Comparison of ENCODE assay signal across 7 mouse cellular contexts in the genomic region with DNA sequence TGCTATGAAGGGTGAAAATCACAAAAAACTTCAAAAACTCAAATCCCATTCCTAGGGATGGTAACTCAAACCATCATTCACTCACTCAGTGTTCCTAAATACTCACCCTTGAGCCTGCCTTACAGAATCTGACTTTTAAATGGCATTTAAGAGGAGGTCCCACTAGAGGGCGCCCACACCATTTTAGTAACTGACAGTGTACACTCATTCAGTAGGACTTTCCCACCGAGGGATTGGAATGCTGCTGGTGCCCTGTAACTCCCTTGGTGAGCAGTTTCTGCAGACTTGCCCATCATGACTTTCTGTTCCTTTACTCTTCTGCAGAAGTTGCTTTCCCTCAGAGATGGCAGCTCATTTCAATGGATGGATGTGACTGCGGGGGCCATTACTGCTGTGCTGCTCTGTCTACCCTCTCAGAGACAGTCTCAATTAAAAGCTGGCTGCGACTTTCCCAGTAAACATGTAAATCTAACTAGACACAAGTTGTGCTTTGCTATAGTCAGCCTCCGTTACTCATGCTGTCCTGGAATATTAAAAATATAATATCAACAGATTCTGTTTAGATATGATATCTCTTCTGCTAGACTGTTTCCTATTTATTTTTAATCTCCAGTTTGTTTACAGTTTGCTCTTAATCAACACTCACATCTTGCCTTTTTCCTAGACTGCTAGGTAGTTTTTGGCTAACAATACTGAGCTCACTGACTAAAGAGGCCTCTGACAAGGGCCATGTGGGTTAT.
DNase-seq lines count a peak whose midpoint lies in the region; ATAC-seq lines count a peak whose summit lies in the region.

No protein-coding gene starts in this region.

- no peaks in the 10 kb centered on the region for H3K9me3 ChIP-seq in intestine, embryonic 16.5 days (ENCODE audit: control insufficient read depth, low read length)
- no peaks in the 10 kb centered on the region for H3K9me3 ChIP-seq in midbrain, embryonic 11.5 days (ENCODE audit: control insufficient read depth, low read length)

- DNase-seq in adrenal gland, adult 18-20 months (ENCODE audit: low spot score in 2 of 2): peak; percentile 79
- peak; percentile 92 for DNase-seq in embryo, embryonic 10 days (ENCODE audit: low spot score)
- DNase-seq in gastrocnemius, postnatal 25 days: peak; percentile 39
- DNase-seq in left cerebral cortex, postnatal 25 days (ENCODE audit: low spot score in 2 of 2): peak; percentile 87 to 94
- peak; percentile 97 for DNase-seq in midbrain, embryonic 11.5 days (ENCODE audit: low spot score, missing footprints)
- DNase-seq in spleen, adult 12 weeks (ENCODE audit: low spot score): peak; percentile 32

- H3K4me1 ChIP-seq in intestine, embryonic 16.5 days (ENCODE audit: control insufficient read depth, insufficient read depth, low read length): no peaks in the 10 kb centered on the region
- no peaks in the 10 kb centered on the region for H3K4me1 ChIP-seq in midbrain, embryonic 11.5 days (ENCODE audit: control insufficient read depth, insufficient read depth, low read length)

- peaks cover 6% of the 10 kb centered on the region; the same call in 1 of the 2 replicates for H3K36me3 ChIP-seq in intestine, embryonic 16.5 days (ENCODE audit: control insufficient read depth, insufficient read depth, low read length)
- H3K36me3 ChIP-seq in midbrain, embryonic 11.5 days (ENCODE audit: control insufficient read depth, insufficient read depth, low read length): no peaks in the 10 kb centered on the region

- H3K4me2 ChIP-seq in intestine, embryonic 16.5 days (ENCODE audit: low read depth, low read length): no peak overlapping the region
- H3K4me2 ChIP-seq in midbrain, embryonic 11.5 days: no peak overlapping the region

- peak; percentile 80 for ATAC-seq in intestine, embryonic 16.5 days
- peak; percentile 46; the same call in 1 of the 2 replicates for ATAC-seq in midbrain, embryonic 11.5 days (ENCODE audit: low FRiP score)

- no peak overlapping the region for H3K4me3 ChIP-seq in intestine, embryonic 16.5 days (ENCODE audit: low read length)
- H3K4me3 ChIP-seq in midbrain, embryonic 11.5 days (ENCODE audit: low read depth, low read length): no peak overlapping the region

- 37% methylated on average over 5 of the region's 5 CpGs for WGBS in intestine, embryonic 16.5 days
- WGBS in midbrain, embryonic 11.5 days: 47% methylated on average over 5 of the region's 5 CpGs

- H3K27me3 ChIP-seq in intestine, embryonic 16.5 days (replicated peaks; ENCODE audit: control insufficient read depth, insufficient read depth, low read length): no peaks in the 10 kb centered on the region
- no peaks in the 10 kb centered on the region for H3K27me3 ChIP-seq in midbrain, embryonic 11.5 days (ENCODE audit: control insufficient read depth, insufficient read depth, low read length)

- no peak overlapping the region for H3K27ac ChIP-seq in intestine, embryonic 16.5 days (ENCODE audit: low read length)
- no peak overlapping the region for H3K27ac ChIP-seq in midbrain, embryonic 11.5 days (ENCODE audit: low read depth, low read length)

- no peak overlapping the region for H3K9ac ChIP-seq in intestine, embryonic 16.5 days (ENCODE audit: low read depth, low read length)
- H3K9ac ChIP-seq in midbrain, embryonic 11.5 days (ENCODE audit: low read length): no peak overlapping the region

- intact Hi-C loops in left cerebral cortex, postnatal 25 days (cut with DNase I): loop anchor here (5.0 kb wide), 3 partner anchors 70 to 1175 kb away; partner anchors contain the start of gene Ppp2r3a

Comparison
In these comparisons a context has a peak if more than half of its experiments do, and no peak if none do; other contexts are left out.
1. DNase-seq: peak in every context shown above with its lines; median percentile 97 in midbrain, embryonic 11.5 days; 92 in embryo, embryonic 10 days; 90 in left cerebral cortex, postnatal 25 days; 79 in adrenal gland, adult 18-20 months; 39 in gastrocnemius, postnatal 25 days; 32 in spleen, adult 12 weeks.